Mouse (Mus musculus): ENCODE data around the gene Olfr180. TPM values are rescaled to one million over a fixed set of nuclear protein-coding genes. Genes with fewer than 3 reads are reported as not detected.

Gene Olfr180
- polyA plus RNA-seq (2012): not detected in 2 replicates

DNA sequence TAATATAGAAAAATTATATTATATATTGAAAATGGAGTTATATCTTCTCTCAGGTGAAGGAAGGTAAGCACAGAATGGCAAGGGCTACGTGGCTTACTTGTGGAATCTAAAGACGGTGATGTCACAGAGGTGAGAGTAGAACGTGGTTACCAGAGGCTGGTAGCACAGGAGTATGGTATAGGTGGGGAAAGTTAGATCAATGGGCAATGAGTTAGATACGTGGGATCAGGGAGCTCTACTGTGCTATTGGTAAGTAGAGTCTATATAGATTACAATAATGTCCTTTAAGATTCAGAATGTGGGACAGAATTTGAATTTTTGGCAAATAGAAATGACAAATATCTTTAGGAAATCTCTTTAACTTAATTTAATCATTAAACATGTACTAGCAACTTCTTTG, at the start of gene Olfr180:
Gene Olfr180, minus strand, starts transcription at position 101 of the 400 bp plus-strand sequence.

DNA sequence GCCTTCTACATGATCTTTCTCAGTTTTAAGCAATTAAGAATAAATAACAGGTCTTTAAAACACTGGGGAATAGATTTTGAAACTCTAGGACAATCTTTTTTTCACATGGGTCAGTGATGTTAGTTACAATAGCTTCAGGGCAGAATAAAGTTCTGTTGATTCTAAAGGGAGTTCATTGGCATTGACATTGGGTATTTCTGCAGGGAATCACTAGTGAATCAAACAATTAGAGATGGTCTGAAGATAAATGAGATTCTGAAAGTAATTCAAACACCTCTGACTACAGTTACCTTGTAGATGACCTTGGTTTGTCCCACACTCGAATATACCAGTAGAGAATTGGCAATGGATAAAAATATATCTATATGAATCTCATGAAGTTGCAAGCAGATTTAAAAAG, 537 bp downstream of the Olfr180 start, which contains the start of gene Olfr181:
Gene Olfr181, minus strand, starts transcription at position 101 of the 400 bp plus-strand sequence.

DNA sequence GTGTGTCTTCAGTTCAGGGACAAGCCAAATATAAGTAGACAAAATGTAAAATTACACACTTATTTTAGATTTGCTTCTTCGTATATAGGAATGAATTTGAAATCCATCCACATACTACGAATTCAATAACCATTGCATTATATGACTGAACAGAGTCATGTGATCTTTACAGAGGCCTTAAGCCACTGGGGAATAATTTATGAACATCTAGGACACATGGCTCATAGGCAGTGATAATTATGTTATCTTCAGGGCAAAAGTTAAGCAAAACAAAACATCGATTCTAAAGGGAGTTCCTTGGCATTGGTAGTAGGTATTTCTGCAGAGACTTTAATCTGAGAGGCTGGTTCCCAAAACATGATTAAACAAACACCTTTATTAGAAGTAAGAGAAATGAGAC, 37.2 kb downstream of the Olfr180 start, which contains the start of gene Olfr178:
Gene Olfr178, minus strand, starts transcription at position 101 of the 400 bp plus-strand sequence.

DNA sequence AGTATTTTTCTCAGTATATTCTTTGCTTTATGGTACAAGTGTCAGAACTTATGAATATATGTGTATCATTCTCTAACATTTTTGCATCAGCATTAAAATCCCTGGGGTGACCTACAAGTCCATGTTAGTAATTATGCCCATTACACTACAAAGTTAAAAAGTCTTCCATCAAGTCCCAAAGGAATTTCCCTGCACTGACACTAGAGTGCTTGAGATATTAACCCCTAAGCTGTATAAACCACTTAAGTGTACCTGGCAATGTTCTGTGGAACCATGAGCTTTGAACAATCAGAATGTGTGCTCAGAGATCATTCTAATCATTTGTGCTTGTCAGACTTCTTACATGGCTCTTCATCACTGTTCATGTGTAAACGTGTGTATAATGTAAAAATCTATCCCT, 54.5 kb downstream of the Olfr180 start, which contains the start of gene Olfr177:
Gene Olfr177, minus strand, starts transcription at position 101 of the 400 bp plus-strand sequence.

Other genes with a start within 250 kb of the Olfr180 start
- gene Gpr15, start 210.3 kb downstream of the Olfr180 start, polyA plus RNA-seq (2012): not detected in 2 replicates
- 3.1 and 3.6 TPM in 2 replicates for gene Cldnd1, start 201.5 kb downstream of the Olfr180 start, polyA plus RNA-seq (2012)
- gene Olfr172, start 166.2 kb downstream of the Olfr180 start, polyA plus RNA-seq (2012): not detected in 2 replicates
- gene Olfr173, start 129.1 kb downstream of the Olfr180 start, polyA plus RNA-seq (2012): 0.07 TPM in 1 of 2 replicates, not detected in the other
- not detected in 2 replicates for gene Olfr175-ps1, start 102.6 kb downstream of the Olfr180 start, polyA plus RNA-seq (2012)
- not detected in 2 replicates for gene Olfr177, start 54.6 kb downstream of the Olfr180 start, polyA plus RNA-seq (2012)
- gene Olfr178, start 37.3 kb downstream of the Olfr180 start, polyA plus RNA-seq (2012): not detected in 2 replicates
- gene Olfr181, start 637 bp downstream of the Olfr180 start, polyA plus RNA-seq (2012): not detected in 2 replicates
- 0.06 TPM in 1 of 2 replicates, not detected in the other for gene Olfr183, start 66.0 kb upstream of the Olfr180 start, polyA plus RNA-seq (2012)
- not detected in 2 replicates for gene Olfr186, start 100.9 kb upstream of the Olfr180 start, polyA plus RNA-seq (2012)
- gene Olfr187, start 110.4 kb upstream of the Olfr180 start, polyA plus RNA-seq (2012): not detected in 2 replicates
- gene Olfr190, start 148.6 kb upstream of the Olfr180 start, polyA plus RNA-seq (2012): not detected in 2 replicates
- gene Olfr191, start 160.4 kb upstream of the Olfr180 start, polyA plus RNA-seq (2012): not detected in 2 replicates
- not detected in 2 replicates for gene Olfr193, start 182.5 kb upstream of the Olfr180 start, polyA plus RNA-seq (2012)
- gene Olfr194, start 191.7 kb upstream of the Olfr180 start, polyA plus RNA-seq (2012): not detected in 2 replicates
- not detected in 2 replicates for gene Olfr195, start 217.7 kb upstream of the Olfr180 start, polyA plus RNA-seq (2012)
- gene Olfr196, start 241.1 kb upstream of the Olfr180 start, polyA plus RNA-seq (2012): not detected in 2 replicates

Measured in megakaryocyte-erythroid progenitor cell, adult 5 weeks (primary cell).